Mouse (Mus musculus) embryonic facial prominence, embryonic 15.5 days (tissue): ENCODE results near the gene Clip4. TPM values are rescaled to one million over a fixed set of nuclear protein-coding genes. Genes with fewer than 3 reads are reported as not detected.

Experiments
- ATAC-seq: fragments of 200-750 bp; cut with Nextera tagmentation; 2 replicates; pipeline ENCODE4 v1.8.0; 2017; ENCODE audit warnings: low read depth, moderate TSS enrichment; ENCODE audit not compliant: insufficient number of reproducible peaks, low FRiP score, low TSS enrichment
- H3K27ac ChIP-seq: fragments of 300-500 bp; sonication (generic); replicated peaks from 2 replicates; pipeline ENCODE4 v1.5.1; 2015; ENCODE audit warnings: mild to moderate bottlenecking, inconsistent platforms
- H3K27me3 ChIP-seq: fragments of 300-500 bp; sonication (generic); 2 replicates; pipeline ENCODE4 v1.6.1; 2015; ENCODE audit warnings: inconsistent platforms
- H3K36me3 ChIP-seq: fragments of 300-500 bp; sonication (generic); 2 replicates; pipeline ENCODE4 v1.6.1; 2015; ENCODE audit warnings: mild to moderate bottlenecking, inconsistent platforms
- H3K4me1 ChIP-seq: fragments of 300-500 bp; sonication (generic); 2 replicates; pipeline ENCODE4 v1.6.1; 2015; ENCODE audit warnings: inconsistent platforms
- H3K4me2 ChIP-seq: fragments of 300-500 bp; sonication (generic); replicated peaks from 2 replicates; pipeline ENCODE4 v1.6.1; 2015; ENCODE audit warnings: mild to moderate bottlenecking, inconsistent platforms
- H3K4me3 ChIP-seq: fragments of 300-500 bp; sonication (generic); replicated peaks from 2 replicates; pipeline ENCODE4 v1.5.1; 2015; ENCODE audit warnings: mild to moderate bottlenecking, inconsistent platforms
- H3K9ac ChIP-seq: fragments of 300-500 bp; sonication (generic); 2 replicates; pipeline ENCODE4 v1.6.1; 2015; ENCODE audit warnings: inconsistent platforms
- H3K9me3 ChIP-seq: fragments of 300-500 bp; sonication (generic); replicated peaks from 2 replicates; pipeline ENCODE4 v1.6.1; 2016; ENCODE audit warnings: inconsistent platforms
- WGBS: fragments of 180-500 bp; shearing (Covaris S2); methylation state at CpG from one replicate; pipeline ENCODE4 v1.1.7; 2015; 5-methylcytosine and 5-hydroxymethylcytosine counted together
- polyA plus RNA-seq: library from polyadenylated mRNA; unstranded; fragments of >200 nt; fragmentation: Nextera tagmentation; extraction: Ambion mirVana; gene quantifications from 2 replicates; pipeline ENCODE4 v1.2.1, GENCODE M21; 2015

Clip4 gene
- polyA plus RNA-seq, 1 experiment from 2014 or later: 19.0 TPM

DNA sequence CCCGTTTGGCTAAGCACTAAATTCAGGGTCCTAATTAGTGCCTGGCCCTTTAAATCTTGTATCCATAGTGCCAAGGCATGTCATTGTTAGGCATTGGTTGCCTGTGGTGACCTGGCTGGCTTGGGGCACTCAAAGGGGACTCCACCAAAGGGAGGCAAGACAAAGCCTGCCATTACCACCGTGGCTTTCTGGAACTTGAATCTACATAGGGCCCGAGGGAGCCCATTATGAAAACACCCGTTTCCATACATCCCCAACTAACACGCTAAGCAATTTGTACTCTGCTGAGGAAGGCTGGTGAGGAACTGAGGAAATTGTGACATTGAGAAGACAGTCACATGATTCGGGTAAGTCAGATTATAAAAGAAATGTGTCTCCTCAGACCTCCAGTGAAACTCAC, 1.3 kb downstream of the Clip4 start:
- no peaks in the 10 kb centered on the region for H3K27me3 ChIP-seq
- no peak for ATAC-seq
- no peak overlapping the region for H3K4me3 ChIP-seq
- WGBS: 23% methylated on average over 6 of the region's 6 CpGs
- H3K36me3 ChIP-seq: no peaks in the 10 kb centered on the region
- no peaks in the 10 kb centered on the region for H3K4me1 ChIP-seq
- no peak overlapping the region for H3K4me2 ChIP-seq
- no peak overlapping the region for H3K9ac ChIP-seq
- H3K9me3 ChIP-seq: no peaks in the 10 kb centered on the region
- no peak overlapping the region for H3K27ac ChIP-seq

GRCm38 (mm10) chr17:71770696-71771095, 2.4 kb downstream of the Clip4 start:
- Histone ChIP-seq H3K4me2 (no peak overlapping the region), H3K27me3 (no peaks in the 10 kb centered on the region), H3K27ac (no peak overlapping the region), H3K9me3 (no peaks in the 10 kb centered on the region), H3K4me3 (no peak overlapping the region), H3K9ac (no peak overlapping the region), H3K4me1 (no peaks in the 10 kb centered on the region), H3K36me3 (no peaks in the 10 kb centered on the region)
- ATAC-seq: no peak
- 83% methylated on average over 3 of the region's 3 CpGs for WGBS

DNA sequence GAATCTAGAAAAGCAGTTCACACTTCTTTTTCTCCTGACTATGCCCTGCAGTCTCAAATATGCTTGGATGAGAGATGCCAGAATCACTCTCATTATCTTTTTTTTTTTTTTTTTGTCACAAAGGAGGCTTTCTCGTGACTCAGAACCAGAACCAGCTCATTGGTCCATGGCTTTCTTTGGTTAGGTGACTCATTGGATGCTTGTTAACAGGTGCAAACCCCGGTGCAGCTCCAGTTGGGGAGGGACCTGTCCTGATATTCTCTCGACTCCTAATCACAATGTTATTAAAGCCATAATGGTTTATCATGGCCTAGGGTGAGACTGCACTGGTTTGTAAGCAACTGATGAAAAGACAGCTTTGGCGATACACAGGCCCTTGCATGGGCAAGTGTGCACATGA, 5.9 kb downstream of the Clip4 start:
- H3K9ac ChIP-seq: no peak overlapping the region
- no peak for ATAC-seq
- no peak overlapping the region for H3K4me3 ChIP-seq
- H3K36me3 ChIP-seq: no peaks in the 10 kb centered on the region
- H3K27me3 ChIP-seq: no peaks in the 10 kb centered on the region
- no peaks in the 10 kb centered on the region for H3K4me1 ChIP-seq
- no peak overlapping the region for H3K27ac ChIP-seq
- H3K9me3 ChIP-seq: no peaks in the 10 kb centered on the region
- WGBS: 66% methylated on average over 4 of the region's 4 CpGs
- H3K4me2 ChIP-seq: no peak overlapping the region

GRCm38 (mm10) chr17:71775279-71775678, 7.0 kb downstream of the Clip4 start:
- no peak overlapping the region for H3K4me2 ChIP-seq
- no peaks in the 10 kb centered on the region for H3K4me1 ChIP-seq
- H3K9ac ChIP-seq: no peak overlapping the region
- no peak overlapping the region for H3K27ac ChIP-seq
- no peaks in the 10 kb centered on the region for H3K9me3 ChIP-seq
- ATAC-seq: no peak
- no peaks in the 10 kb centered on the region for H3K36me3 ChIP-seq
- H3K27me3 ChIP-seq: no peaks in the 10 kb centered on the region
- 56% methylated on average over 4 of the region's 4 CpGs for WGBS
- no peak overlapping the region for H3K4me3 ChIP-seq

DNA sequence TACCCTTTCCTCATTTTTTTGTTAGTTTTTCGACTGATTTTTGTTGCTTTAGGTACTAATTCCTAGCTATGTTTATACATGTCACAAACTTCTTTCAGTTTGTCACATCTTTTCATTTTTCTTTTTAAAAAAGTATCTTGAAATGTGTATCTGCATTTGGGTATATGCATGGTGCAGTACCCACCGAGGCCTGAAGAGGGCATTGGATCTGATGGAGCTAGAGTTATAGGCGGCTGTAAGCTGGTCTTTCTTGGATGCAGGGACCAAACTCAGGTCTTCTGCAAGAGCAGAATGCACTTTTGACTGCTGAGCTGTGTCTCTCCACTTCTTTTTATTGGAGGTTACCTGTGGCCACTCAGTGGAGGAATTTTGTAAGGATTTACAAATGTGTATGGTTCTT, 10.4 kb downstream of the Clip4 start:
- no peak overlapping the region for H3K4me2 ChIP-seq
- peaks cover 6% of the 10 kb centered on the region for H3K27me3 ChIP-seq
- H3K9me3 ChIP-seq: no peaks in the 10 kb centered on the region
- H3K9ac ChIP-seq: no peak overlapping the region
- peaks cover 15% of the 10 kb centered on the region for H3K4me1 ChIP-seq
- ATAC-seq: no peak
- 71% methylated on average over 3 of the region's 3 CpGs for WGBS
- no peak overlapping the region for H3K27ac ChIP-seq
- H3K4me3 ChIP-seq: no peak overlapping the region
- H3K36me3 ChIP-seq: no peaks in the 10 kb centered on the region

DNA sequence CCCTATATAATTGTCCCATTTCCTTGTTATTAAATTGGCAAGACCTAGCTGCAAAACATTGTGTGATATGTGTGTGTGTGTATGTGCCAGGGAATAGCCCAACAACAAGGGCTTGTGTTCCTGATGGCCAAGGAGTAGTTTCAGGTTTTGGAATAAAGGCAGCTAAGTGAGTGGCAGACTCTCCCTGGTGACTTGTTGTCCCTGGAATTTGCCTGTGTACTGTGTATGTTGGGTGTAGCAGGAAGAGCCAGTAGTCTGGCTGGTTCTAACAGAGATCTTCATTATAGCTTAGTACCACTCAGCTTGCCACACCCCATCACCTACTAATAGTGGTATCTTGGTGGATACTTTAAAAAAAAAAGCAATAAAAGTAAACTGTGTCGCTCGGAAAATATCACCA, 12.2 kb downstream of the Clip4 start:
- no peaks in the 10 kb centered on the region for H3K36me3 ChIP-seq
- H3K4me3 ChIP-seq: no peak overlapping the region
- H3K27me3 ChIP-seq: peaks cover 6% of the 10 kb centered on the region
- H3K4me1 ChIP-seq: peaks cover 18% of the 10 kb centered on the region
- no peak overlapping the region for H3K4me2 ChIP-seq
- no peak overlapping the region for H3K27ac ChIP-seq
- H3K9me3 ChIP-seq: no peaks in the 10 kb centered on the region
- H3K9ac ChIP-seq: no peak overlapping the region
- no peak for ATAC-seq
- 52% methylated on average over 2 of the region's 2 CpGs for WGBS

- Histone ChIP-seq H3K27ac (peak overlapping the region; percentile 1; the same call in 1 of the 2 replicates), H3K9ac (no peak overlapping the region), H3K4me1 (peaks cover 18% of the 10 kb centered on the region), H3K27me3 (peaks cover 6% of the 10 kb centered on the region), H3K4me3 (no peak overlapping the region), H3K9me3 (no peaks in the 10 kb centered on the region), H3K4me2 (no peak overlapping the region), H3K36me3 (no peaks in the 10 kb centered on the region)
- WGBS: 48% methylated on average over 4 of the region's 4 CpGs
- no peak; the same call in 1 of the 2 replicates for ATAC-seq
Measured at GRCm38 (mm10) chr17:71780945-71781344, 12.7 kb downstream of the Clip4 start.

- peak overlapping the region; percentile 87 for H3K4me2 ChIP-seq
- no peaks in the 10 kb centered on the region for H3K36me3 ChIP-seq
- ATAC-seq: peak; percentile 70
- H3K9me3 ChIP-seq: no peaks in the 10 kb centered on the region
- peak overlapping the region; percentile 73 for H3K27ac ChIP-seq
- H3K4me1 ChIP-seq: peaks cover 18% of the 10 kb centered on the region
- under 1% methylated on average over 22 of the region's 29 CpGs for WGBS
- H3K9ac ChIP-seq: peak overlapping the region; percentile 72
- H3K27me3 ChIP-seq: peaks cover 6% of the 10 kb centered on the region
- H3K4me3 ChIP-seq: peak overlapping the region; percentile 76
Measured at GRCm38 (mm10) chr17:71782242-71782698, 14.0 kb downstream of the Clip4 start.

DNA sequence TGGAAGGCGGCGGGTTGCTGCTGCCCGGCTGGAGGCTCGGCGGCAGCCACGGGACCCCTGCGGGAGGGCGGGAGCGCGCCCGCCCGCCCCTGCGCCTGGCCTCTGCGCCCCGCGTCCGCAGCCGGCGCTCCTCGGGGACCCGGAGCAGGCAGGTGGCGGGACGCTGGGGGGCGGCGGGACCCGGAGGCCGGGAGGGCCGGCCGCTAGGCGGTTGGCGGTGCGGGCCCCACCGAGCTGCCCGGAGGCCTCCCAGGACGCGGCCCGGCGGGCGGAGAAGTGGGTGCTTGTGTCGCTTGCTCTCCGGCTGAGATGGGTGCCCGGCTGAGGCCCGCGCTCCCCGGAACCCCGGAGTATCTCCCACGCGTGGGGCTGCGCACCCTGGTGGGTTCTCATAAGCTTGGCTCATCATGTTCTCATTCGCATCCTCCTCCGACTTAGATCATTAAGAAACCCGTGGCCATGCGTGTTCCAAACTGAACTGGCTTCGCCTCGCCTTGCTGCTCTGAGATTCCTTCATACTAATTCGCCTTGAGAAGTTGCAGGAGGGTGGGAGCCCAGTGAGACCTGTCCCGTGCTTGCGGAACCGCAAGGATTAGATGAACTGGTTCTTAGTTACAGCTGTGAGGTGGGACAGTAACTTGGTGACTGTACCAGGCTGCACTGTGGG, 14.6 kb downstream of the Clip4 start:
- H3K27me3 ChIP-seq: peaks cover 6% of the 10 kb centered on the region
- peak overlapping the region; percentile 72 for H3K9ac ChIP-seq
- H3K4me1 ChIP-seq: peaks cover 18% of the 10 kb centered on the region
- H3K36me3 ChIP-seq: no peaks in the 10 kb centered on the region
- H3K4me3 ChIP-seq: peak overlapping the region; percentile 76
- peak overlapping the region; percentile 87 for H3K4me2 ChIP-seq
- no peaks in the 10 kb centered on the region for H3K9me3 ChIP-seq
- WGBS: under 1% methylated on average over 53 of the region's 59 CpGs
- ATAC-seq: peak; percentile 20; the same call in 1 of the 2 replicates
- peak overlapping the region; percentile 73 for H3K27ac ChIP-seq

- H3K4me2 ChIP-seq: peak overlapping the region; percentile 87
- peaks cover 18% of the 10 kb centered on the region for H3K4me1 ChIP-seq
- no peaks in the 10 kb centered on the region for H3K9me3 ChIP-seq
- no peak for ATAC-seq
- 0 out of 2 replicates have a peak overlapping the region, but pooled peaks have one; percentile 72 for H3K9ac ChIP-seq
- 10% methylated on average over 10 of the region's 10 CpGs for WGBS
- H3K4me3 ChIP-seq: peak overlapping the region; percentile 76
- peaks cover 6% of the 10 kb centered on the region for H3K27me3 ChIP-seq
- no peaks in the 10 kb centered on the region for H3K36me3 ChIP-seq
- no peak overlapping the region; the same call in 1 of the 2 replicates for H3K27ac ChIP-seq
Measured at GRCm38 (mm10) chr17:71783366-71783735, 15.1 kb downstream of the Clip4 start.

DNA sequence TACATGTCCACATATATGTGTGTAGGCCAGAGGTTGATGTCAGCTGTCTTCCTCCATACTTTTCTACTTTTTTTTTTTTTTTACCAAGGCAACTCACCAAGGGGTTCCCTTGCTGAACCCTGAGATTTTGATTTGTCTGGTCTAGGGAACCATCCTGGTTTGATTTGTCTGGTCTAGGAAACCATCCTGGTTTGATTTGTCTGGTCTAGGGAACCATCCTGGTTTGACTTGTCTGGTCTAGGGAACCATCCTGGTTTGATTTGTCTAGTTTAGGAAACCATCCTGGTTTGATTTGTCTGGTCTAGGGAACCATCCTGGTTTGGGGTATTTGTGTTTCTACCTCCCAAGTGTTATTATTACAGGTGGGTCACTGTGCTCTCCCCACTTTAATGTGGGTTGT, 18.2 kb downstream of the Clip4 start:
- H3K36me3 ChIP-seq: no peaks in the 10 kb centered on the region
- no peak overlapping the region for H3K4me2 ChIP-seq
- H3K9ac ChIP-seq: no peak overlapping the region
- no peak for ATAC-seq
- H3K27me3 ChIP-seq: peaks cover 6% of the 10 kb centered on the region
- no peak overlapping the region for H3K4me3 ChIP-seq
- H3K4me1 ChIP-seq: peaks cover 13% of the 10 kb centered on the region
- no peak overlapping the region for H3K27ac ChIP-seq
- no peaks in the 10 kb centered on the region for H3K9me3 ChIP-seq

DNA sequence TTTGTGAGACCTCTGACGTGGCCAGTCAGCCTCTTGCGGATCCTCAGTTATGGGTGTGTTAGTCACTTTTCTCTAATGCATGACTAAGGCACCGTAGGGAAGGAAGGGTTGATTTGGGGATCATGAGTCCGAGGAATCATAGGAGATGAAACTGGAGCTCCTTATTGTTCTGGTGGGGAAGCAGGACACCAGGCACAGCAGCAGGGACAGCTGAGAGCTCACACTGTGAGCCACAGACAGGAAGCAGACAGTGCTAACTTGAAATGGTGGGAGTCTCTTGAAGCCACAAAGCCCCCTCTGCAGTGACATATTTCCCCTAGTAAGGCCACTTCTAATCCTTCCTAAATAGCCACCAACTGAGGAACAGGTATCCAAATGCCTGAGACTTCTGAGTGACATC, 22.8 kb downstream of the Clip4 start:
- no peak for ATAC-seq
- H3K27ac ChIP-seq: no peak overlapping the region
- no peaks in the 10 kb centered on the region for H3K4me1 ChIP-seq
- H3K9ac ChIP-seq: no peak overlapping the region
- H3K9me3 ChIP-seq: no peaks in the 10 kb centered on the region
- no peak overlapping the region for H3K4me2 ChIP-seq
- 0 out of 2 replicates have a peak, but pooled peaks cover 7% of the 10 kb centered on the region for H3K36me3 ChIP-seq
- H3K4me3 ChIP-seq: no peak overlapping the region
- H3K27me3 ChIP-seq: no peaks in the 10 kb centered on the region
- 80% methylated on average over 4 of the region's 4 CpGs for WGBS
